Mouse (Mus musculus) cortical plate, adult 2 months (tissue): ENCODE results near the gene Vat1. TPM values are rescaled to one million over a fixed set of nuclear protein-coding genes. Genes with fewer than 3 reads are reported as not detected.
"Not testable (repeated sequence)": the region's sequence is repeated elsewhere in the genome, so short reads cannot be mapped to it uniquely, and the experiment has no call there.

Source experiments
- H3K27ac ChIP-seq: fragments of 200-500 bp; 2 replicates; pipeline ENCODE4 v1.5.1; 2012; ENCODE audit warnings: low read length, control low read depth, inconsistent platforms; ENCODE audit not compliant: insufficient read depth
- H3K4me1 ChIP-seq: fragments of 200-500 bp; 2 replicates; pipeline ENCODE4 v1.6.1; 2011; ENCODE audit warnings: low read length; ENCODE audit not compliant: control insufficient read depth, insufficient read depth
- H3K4me3 ChIP-seq: fragments of 200-500 bp; 2 replicates; pipeline ENCODE4 v1.5.1; 2011; ENCODE audit warnings: mild to moderate bottlenecking, low read length, control low read depth; ENCODE audit not compliant: insufficient read depth
- CTCF ChIP-seq: fragments of 200-500 bp; IDR thresholded peaks from 2 replicates; pipeline ENCODE4 v1.5.1; 2011; ENCODE audit warnings: mild to moderate bottlenecking, control low read depth, low read length; ENCODE audit not compliant: insufficient read depth; ENCODE audit errors: extremely low read depth
- POLR2A ChIP-seq: fragments of 200-500 bp; IDR thresholded peaks from 2 replicates; pipeline ENCODE4 v1.6.1; 2011; ENCODE audit warnings: mild to moderate bottlenecking, low read length, control low read depth; ENCODE audit not compliant: insufficient read depth; ENCODE audit errors: extremely low read depth
- polyA plus RNA-seq: library from polyadenylated mRNA; depleted of rRNA; stranded (reverse); fragments of >200 nt; gene quantifications from 2 replicates; pipeline ENCODE4 v1.2.3, GENCODE M21; 2012

Vat1 gene
- polyA plus RNA-seq, 1 experiment = 33.5 TPM

- H3K27ac ChIP-seq = no peak overlapping the region
- TF ChIP-seq POLR2A (no peak), CTCF (no peak)
- H3K4me3 ChIP-seq = no peak overlapping the region
- no peaks in the 10 kb centered on the region for H3K4me1 ChIP-seq
These were observed 11.7 kb upstream of the Vat1 start for GRCm38 (mm10) chr11:101477552-101478211.

DNA sequence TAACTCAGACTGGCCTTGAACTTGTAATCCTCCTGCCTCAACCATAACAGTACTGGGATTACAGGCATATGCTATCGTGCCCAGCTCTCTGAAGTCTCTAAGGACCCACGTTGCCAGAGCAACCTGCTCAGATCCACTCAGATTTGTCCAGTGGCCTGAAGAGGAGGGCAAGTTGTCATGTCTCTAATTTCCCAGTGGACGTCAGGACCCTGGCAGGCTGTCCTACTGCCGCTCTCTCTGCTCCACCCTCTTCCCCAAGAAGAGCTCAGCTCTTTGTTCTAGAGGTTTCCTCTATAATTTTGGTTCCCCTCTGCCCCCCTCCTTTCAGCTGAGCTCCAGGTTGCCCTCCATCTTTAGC lies 11.1 kb upstream of the Vat1 start:
- no peaks in the 10 kb centered on the region for H3K4me1 ChIP-seq
- no peak overlapping the region for H3K27ac ChIP-seq
- no peak overlapping the region for H3K4me3 ChIP-seq
- TF ChIP-seq POLR2A (no peak), CTCF (no peak)

- not testable (repeated sequence) for H3K27ac ChIP-seq, H3K4me1 ChIP-seq, H3K4me3 ChIP-seq
These were observed 10.3 kb upstream of the Vat1 start for GRCm38 (mm10) chr11:101476361-101476760.

DNA sequence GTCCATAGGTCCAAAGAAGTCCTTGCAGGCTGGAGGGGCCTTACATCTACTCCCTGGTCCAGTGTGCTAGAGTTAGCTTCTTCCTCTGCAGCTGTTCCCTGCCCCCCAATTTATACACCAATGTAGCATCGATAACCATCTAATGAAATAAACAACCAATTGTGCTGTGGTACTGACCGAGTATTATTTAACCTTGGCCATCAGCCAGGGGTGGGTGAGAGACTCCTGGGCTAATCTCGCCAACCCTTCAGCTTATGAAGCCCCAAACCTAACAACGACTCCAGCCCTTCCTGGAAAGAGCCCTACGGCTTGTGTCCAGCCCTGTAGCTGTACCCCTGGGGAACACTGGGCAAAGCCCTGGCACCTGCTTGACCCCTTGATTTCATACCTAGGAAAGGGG lies 8.3 kb upstream of the Vat1 start:
- H3K27ac ChIP-seq = no peak overlapping the region
- no peaks in the 10 kb centered on the region for H3K4me1 ChIP-seq
- H3K4me3 ChIP-seq = no peak overlapping the region
- TF ChIP-seq POLR2A (no peak), CTCF (no peak)

DNA sequence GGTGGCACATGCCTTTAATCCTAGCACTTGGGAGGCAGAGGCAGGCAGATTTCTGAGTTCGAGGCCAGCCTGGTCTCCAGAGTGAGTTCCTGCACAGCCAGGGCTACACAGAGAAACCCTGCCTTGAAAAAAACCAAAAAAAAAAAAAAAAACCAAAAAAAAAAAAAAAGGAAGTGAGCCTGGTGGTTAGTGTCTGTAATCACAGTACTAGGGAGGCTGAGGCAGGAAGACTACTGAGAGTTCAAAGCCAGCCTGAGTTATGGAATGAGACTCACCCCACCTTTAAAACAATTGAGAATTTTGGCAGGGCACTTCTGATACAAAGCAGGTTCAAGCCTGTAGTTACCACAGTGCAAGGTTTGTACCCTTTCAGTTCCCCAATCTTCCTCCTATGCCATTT lies 7.7 kb upstream of the Vat1 start:
- H3K27ac ChIP-seq, H3K4me1 ChIP-seq, H3K4me3 ChIP-seq: not testable (repeated sequence)

DNA sequence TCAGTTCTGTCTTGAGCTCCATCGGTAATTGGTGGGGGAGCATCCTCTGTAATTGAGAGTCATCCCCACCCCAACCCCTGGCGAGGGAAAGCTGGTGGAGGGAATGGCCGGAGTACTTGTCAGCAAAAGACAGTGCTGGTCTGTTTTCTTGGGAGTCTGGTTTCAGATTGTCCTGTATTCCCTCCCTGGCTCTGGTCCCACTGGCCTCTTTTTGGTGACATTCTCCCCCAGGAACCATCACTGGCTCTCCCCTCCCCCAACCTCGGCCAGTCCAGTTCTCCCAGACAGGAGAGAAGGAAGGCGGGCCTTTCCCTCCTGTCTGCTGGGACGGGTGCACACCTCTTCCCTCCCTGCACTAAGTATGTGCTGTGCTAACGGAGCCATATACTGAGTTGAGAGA lies 6.3 kb upstream of the Vat1 start:
- no peak for TF ChIP-seq POLR2A
- TF ChIP-seq CTCF = no peak
- H3K27ac ChIP-seq = no peak overlapping the region

DNA sequence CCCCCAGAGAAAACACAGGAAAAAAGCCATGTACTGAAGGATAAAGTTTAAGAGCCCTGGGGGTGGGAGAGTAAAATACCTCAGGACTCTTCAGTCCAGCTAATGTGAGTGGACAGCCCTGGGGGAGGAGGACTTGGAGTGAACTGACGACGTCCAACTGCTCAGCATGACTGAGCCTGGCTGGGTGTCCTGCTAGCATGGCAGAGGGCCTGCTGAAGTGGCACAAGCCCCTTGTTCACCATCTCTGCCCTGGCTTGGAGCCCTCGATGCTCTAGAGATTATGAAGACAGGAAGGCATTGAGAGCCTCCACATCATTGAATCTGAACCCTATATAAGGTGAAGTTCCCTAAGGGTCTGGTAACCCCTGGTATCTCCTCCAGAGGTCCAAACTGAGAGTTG lies 5.9 kb upstream of the Vat1 start:
- Histone ChIP-seq H3K4me3 (no peak overlapping the region), H3K4me1 (no peaks in the 10 kb centered on the region), H3K27ac (no peak overlapping the region)
- TF ChIP-seq CTCF = no peak
- no peak for TF ChIP-seq POLR2A

More for the DNA sequence above, 6.3 kb upstream of the Vat1 start:
- Histone ChIP-seq H3K4me1 (no peaks in the 10 kb centered on the region), H3K4me3 (no peak overlapping the region)

- TF ChIP-seq CTCF (no peak), POLR2A (no peak)
- Histone ChIP-seq H3K4me3 (no peak overlapping the region), H3K4me1 (no peaks in the 10 kb centered on the region), H3K27ac (no peak overlapping the region)
These were observed 4.2 kb upstream of the Vat1 start for GRCm38 (mm10) chr11:101470206-101470605.

DNA sequence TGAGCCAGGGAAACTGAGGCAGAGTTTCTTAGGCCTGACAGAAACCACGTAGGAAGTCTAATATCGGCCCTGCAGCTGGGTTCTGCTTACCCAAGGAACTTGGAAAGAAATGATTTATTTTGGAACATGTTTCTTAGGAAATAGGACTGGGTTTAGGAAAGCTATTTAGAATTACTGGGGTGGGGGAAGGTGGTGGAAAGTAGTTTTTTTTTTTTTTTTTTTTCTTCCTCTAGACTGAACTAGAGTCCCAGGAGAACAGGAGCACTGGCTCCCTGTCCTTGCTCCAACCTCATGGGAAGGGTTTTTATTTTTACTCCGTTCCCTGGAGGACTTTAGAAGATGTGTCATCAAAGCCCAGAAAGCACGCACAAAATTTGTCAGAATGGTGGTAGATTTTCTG lies 3.1 kb upstream of the Vat1 start:
- Histone ChIP-seq H3K4me3 (peak overlapping the region; percentile 43; the same call in 1 of the 2 replicates), H3K4me1 (no peaks in the 10 kb centered on the region), H3K27ac (no peak overlapping the region)
- TF ChIP-seq CTCF (no peak), POLR2A (no peak)

GRCm38 (mm10) chr11:101468731-101469130 lies 2.7 kb upstream of the Vat1 start:
- no peaks in the 10 kb centered on the region for H3K4me1 ChIP-seq
- peak overlapping the region; percentile 52; the same call in 1 of the 2 replicates for H3K27ac ChIP-seq
- TF ChIP-seq POLR2A (no peak), CTCF (no peak)
- H3K4me3 ChIP-seq = peak overlapping the region; percentile 43

- TF ChIP-seq POLR2A = no peak
- TF ChIP-seq CTCF = no peak
- Histone ChIP-seq H3K4me1 (no peaks in the 10 kb centered on the region), H3K27ac (peak overlapping the region; percentile 52; the same call in 1 of the 2 replicates), H3K4me3 (peak overlapping the region; percentile 43)
These were observed 2.2 kb upstream of the Vat1 start for GRCm38 (mm10) chr11:101468263-101468688.
